Mouse (Mus musculus): ENCODE data around the gene Gpr152. TPM values are rescaled to one million over a fixed set of nuclear protein-coding genes. Genes with fewer than 3 reads are reported as not detected.

Gene Gpr152
- polyA plus RNA-seq, 1 experiment from 2014 or later, result not detected

DNA sequence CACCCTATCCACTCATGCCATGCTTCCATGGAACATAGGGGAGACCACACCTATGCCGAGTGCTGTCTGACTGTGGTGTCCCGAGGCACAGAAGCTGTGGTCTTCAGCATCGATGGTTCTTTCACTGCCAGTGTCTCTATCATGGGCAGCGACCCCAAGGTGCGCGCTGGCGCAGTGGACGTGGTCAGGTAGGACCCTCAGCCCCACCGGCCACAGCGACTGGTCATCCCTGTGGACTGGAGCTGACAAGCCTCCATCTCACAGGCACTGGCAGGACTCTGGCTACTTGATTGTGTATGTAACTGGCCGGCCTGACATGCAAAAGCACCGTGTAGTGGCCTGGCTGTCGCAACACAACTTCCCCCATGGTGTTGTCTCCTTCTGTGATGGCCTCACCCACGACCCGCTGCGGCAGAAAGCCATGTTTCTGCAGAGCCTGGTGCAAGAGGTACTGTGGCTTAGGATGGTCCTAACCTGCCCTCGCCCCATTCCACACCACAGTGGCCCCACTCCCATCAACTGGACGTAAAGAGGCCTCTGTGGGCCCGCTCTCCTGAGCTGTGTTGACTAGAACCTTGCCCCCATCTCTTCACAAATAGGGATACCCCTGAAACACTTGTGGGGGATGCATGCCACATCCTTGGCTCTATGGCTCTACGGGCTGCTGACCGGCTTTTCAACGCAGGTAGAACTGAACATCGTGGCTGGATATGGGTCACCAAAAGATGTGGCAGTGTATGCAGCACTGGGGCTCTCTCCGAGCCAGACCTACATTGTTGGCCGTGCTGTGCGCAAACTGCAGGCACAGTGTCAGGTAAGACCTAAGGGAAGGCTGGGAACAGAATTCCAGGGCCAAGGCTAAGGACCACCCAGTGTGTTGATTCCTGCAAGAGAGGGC, 27.3 kb upstream of the Gpr152 start:
- H3K27ac ChIP-seq (replicated peaks), result peak overlapping the region; percentile 66; the same call in 1 of the 2 replicates

DNA sequence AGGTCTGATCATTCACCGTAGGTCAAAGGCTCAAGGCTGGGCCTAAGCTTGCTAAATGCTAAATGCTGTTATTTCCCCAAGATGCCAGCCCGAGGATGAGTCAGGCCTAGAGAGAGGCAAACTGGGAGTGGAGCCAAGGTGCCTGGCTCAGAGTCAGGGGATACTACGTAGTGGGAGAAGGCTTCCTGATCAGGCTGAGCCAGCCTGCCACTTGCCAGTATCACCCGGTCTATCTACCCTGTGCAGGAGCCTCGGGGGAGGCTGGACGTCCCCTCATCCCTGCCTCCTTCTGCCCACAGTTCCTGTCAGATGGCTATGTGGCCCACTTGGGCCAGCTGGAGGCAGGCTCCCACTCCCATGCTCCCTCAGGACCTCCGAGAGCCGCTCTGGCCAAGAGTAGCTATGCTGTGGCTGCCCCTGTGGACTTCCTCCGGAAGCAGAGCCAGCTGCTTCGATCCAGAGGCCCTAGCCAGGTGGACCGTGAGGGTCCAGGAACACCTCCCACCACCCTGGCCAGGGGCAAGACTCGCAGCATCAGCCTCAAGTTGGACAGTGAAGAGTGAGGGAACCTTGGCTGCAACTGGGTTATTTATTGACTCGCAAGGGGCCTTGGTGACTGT, 26.3 kb upstream of the Gpr152 start:
- Histone ChIP-seq H3K27me3 (no peaks in the 10 kb centered on the region), H3K4me2 (peak overlapping the region; percentile 56), H3K27ac (replicated peaks) (peak overlapping the region; percentile 66), H3K4me3 (replicated peaks) (peak overlapping the region; percentile 12; the same call in 1 of the 2 replicates), H3K4me1 (replicated peaks) (peaks cover 31% of the 10 kb centered on the region), H3K36me3 (replicated peaks) (peaks cover 62% of the 10 kb centered on the region), H3K9me3 (replicated peaks) (no peaks in the 10 kb centered on the region), H3K9ac (peak overlapping the region; percentile 15)
- peak; percentile 72 for ATAC-seq (ENCODE audit: insufficient read depth)
- WGBS (ENCODE audit: insufficient replicate concordance), result 25% methylated on average over 13 of the region's 13 CpGs

More for the DNA sequence above, 27.3 kb upstream of the Gpr152 start:
- Histone ChIP-seq H3K4me3 (replicated peaks) (no peak overlapping the region), H3K4me1 (replicated peaks) (peaks cover 31% of the 10 kb centered on the region), H3K36me3 (replicated peaks) (peaks cover 54% of the 10 kb centered on the region), H3K9ac (no peak overlapping the region), H3K4me2 (no peak overlapping the region), H3K9me3 (replicated peaks) (no peaks in the 10 kb centered on the region), H3K27me3 (no peaks in the 10 kb centered on the region)
- no peak for ATAC-seq (ENCODE audit: insufficient read depth)
- 85% methylated on average over 26 of the region's 26 CpGs for WGBS (ENCODE audit: insufficient replicate concordance)

DNA sequence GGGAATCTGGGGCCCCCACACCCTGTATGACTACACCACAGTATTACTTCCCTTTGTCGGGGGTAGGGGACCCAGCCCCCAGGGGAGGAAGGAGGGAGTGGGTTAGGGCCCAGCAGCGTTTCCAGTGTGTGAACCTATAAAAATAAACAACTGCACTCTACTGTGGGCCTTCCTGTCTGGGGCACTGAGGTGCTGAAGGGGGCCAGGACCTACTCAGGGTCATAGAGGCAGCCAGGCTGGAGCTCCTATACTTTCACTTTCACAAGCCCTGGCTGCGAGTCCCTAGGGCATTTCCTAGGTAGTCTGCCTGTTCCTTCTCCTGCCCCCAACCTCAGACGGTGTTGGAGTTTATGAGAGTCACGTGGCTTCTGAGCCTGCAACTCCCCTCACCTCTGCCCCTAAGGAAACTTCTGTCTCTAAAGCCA, 25.8 kb upstream of the Gpr152 start:
- Histone ChIP-seq H3K4me1 (replicated peaks) (peaks cover 31% of the 10 kb centered on the region), H3K9me3 (replicated peaks) (no peaks in the 10 kb centered on the region), H3K4me3 (replicated peaks) (peak overlapping the region; percentile 12; the same call in 1 of the 2 replicates), H3K9ac (peak overlapping the region; percentile 15), H3K4me2 (peak overlapping the region; percentile 56), H3K36me3 (replicated peaks) (peaks cover 62% of the 10 kb centered on the region), H3K27me3 (no peaks in the 10 kb centered on the region), H3K27ac (replicated peaks) (peak overlapping the region; percentile 66)
- 7% methylated on average over 5 of the region's 5 CpGs for WGBS (ENCODE audit: insufficient replicate concordance)
- peak; percentile 19; the same call in 1 of the 2 replicates for ATAC-seq (ENCODE audit: insufficient read depth)

DNA sequence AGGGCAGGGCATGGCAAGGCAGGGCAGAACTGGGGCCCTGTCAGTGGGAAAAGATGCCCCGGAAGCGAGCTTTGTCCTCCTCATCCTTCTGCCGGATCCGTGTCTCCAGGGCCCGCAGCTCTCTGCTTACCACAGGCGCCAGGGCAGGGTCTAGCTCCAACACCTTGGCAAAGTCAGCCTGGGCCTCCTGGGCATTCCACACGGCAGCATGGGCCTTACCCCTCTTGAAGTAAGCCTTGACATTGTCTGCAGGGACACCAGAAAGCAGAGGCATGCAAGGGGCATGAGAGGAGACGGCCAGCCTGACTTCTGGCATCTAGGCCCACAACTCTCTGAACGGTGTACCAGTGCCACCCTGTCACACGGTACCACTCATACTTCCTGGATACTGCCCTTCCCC, 25.0 kb upstream of the Gpr152 start:
- peak overlapping the region; percentile 66; the same call in 1 of the 2 replicates for H3K27ac ChIP-seq (replicated peaks)
- H3K4me3 ChIP-seq (replicated peaks), result no peak overlapping the region
- 83% methylated on average over 10 of the region's 10 CpGs for WGBS (ENCODE audit: insufficient replicate concordance)
- peaks cover 34% of the 10 kb centered on the region for H3K4me1 ChIP-seq (replicated peaks)
- H3K9me3 ChIP-seq (replicated peaks), result no peaks in the 10 kb centered on the region
- H3K4me2 ChIP-seq, result no peak overlapping the region
- no peak overlapping the region for H3K9ac ChIP-seq
- peaks cover 62% of the 10 kb centered on the region for H3K36me3 ChIP-seq (replicated peaks)
- no peak for ATAC-seq (ENCODE audit: insufficient read depth)
- no peaks in the 10 kb centered on the region for H3K27me3 ChIP-seq

DNA sequence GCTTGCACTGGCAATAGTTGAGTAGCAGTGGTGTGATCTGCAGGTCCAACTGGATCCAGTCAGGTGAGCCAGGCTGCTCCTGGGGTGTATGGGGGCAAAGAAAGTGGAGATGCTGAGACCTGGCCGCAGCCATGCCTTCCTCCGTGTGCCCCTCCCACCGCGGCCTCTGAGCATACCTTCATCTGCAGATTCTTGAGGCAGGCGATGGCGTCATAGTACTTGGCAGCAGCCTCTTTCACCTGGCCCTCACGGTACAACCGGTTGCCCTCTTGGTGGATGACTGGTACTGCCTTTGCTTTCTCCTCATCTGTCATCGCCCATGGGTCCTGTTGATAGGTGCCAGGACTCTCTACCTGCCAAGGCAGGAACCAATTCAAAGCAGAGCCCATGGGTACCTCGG, 24.4 kb upstream of the Gpr152 start:
- no peak overlapping the region for H3K9ac ChIP-seq
- H3K9me3 ChIP-seq (replicated peaks), result no peaks in the 10 kb centered on the region
- no peak overlapping the region for H3K4me3 ChIP-seq (replicated peaks)
- peaks cover 62% of the 10 kb centered on the region for H3K36me3 ChIP-seq (replicated peaks)
- peaks cover 40% of the 10 kb centered on the region for H3K4me1 ChIP-seq (replicated peaks)
- no peak overlapping the region for H3K27ac ChIP-seq (replicated peaks)
- no peak for ATAC-seq (ENCODE audit: insufficient read depth)
- H3K4me2 ChIP-seq, result no peak overlapping the region
- WGBS (ENCODE audit: insufficient replicate concordance), result 81% methylated on average over 10 of the region's 10 CpGs
- H3K27me3 ChIP-seq, result no peaks in the 10 kb centered on the region

DNA sequence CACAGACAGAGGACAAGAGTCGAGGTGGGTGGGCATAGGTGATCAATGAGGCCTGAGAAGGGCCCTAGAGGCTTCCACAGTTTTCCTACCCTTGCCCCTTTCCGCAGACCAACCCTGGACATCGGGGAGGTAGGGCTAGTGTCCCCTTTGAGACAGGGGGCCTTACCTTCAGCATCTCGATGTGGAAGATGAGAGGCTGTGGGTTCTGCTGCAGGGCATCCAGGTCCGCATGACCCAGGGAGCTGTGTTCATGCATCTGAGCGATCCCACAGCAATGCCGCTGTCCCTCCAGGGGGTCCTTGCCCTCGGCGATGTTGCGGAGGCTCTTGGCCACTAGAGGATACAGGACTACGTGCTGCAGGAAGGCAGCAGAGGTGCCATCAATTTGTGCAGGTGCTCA, 23.8 kb upstream of the Gpr152 start:
- H3K4me1 ChIP-seq (replicated peaks), result peaks cover 46% of the 10 kb centered on the region
- no peak overlapping the region for H3K4me2 ChIP-seq
- WGBS (ENCODE audit: insufficient replicate concordance), result 84% methylated on average over 11 of the region's 11 CpGs
- no peak overlapping the region for H3K4me3 ChIP-seq (replicated peaks)
- no peak for ATAC-seq (ENCODE audit: insufficient read depth)
- H3K9me3 ChIP-seq (replicated peaks), result no peaks in the 10 kb centered on the region
- no peaks in the 10 kb centered on the region for H3K27me3 ChIP-seq
- H3K27ac ChIP-seq (replicated peaks), result no peak overlapping the region
- H3K36me3 ChIP-seq (replicated peaks), result peaks cover 62% of the 10 kb centered on the region
- H3K9ac ChIP-seq, result no peak overlapping the region

DNA sequence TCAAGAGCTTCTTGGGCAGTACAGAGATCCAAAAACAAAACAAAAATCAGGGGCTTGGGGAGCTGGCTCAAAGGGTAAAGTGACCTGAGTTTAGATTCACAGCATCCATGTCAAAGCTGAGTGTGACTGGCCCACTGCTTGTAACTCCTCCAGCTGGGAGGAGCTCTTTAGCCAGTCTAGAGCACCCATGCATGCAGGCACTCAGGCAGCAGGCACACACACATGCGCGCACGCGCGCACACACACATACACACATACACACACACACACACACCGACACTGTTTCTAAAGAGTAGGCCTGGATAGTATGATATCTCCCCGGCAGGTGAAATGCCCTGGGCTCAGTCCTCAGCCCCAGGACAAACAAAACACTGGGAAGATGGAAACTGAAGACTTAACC, 22.6 kb upstream of the Gpr152 start:
- no peak overlapping the region for H3K4me2 ChIP-seq
- no peak overlapping the region for H3K9ac ChIP-seq
- H3K36me3 ChIP-seq (replicated peaks), result peaks cover 57% of the 10 kb centered on the region
- H3K4me3 ChIP-seq (replicated peaks), result no peak overlapping the region
- 92% methylated on average over 7 of the region's 7 CpGs for WGBS (ENCODE audit: insufficient replicate concordance)
- no peak for ATAC-seq (ENCODE audit: insufficient read depth)
- H3K27me3 ChIP-seq, result no peaks in the 10 kb centered on the region
- H3K27ac ChIP-seq (replicated peaks), result no peak overlapping the region
- H3K9me3 ChIP-seq (replicated peaks), result no peaks in the 10 kb centered on the region
- H3K4me1 ChIP-seq (replicated peaks), result peaks cover 53% of the 10 kb centered on the region

DNA sequence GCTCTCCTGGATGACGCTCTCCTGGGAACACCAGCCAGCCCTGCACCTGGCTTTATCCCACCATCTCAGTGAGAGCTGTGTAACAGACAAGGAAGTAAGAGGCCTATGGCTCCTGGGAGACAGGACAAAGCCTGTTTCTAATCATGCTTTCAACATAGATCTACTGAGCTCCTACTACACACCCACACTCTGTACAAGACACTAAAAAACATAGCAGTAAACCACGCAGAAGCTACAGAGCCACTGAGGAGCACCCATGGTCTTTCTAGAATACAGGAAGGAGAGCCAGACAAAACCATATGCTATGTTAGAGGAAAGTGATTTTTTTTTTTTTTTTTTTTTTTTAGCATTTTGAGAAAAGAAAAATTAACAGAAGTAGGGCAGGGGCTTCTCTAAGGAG, 21.2 kb upstream of the Gpr152 start:
- Histone ChIP-seq H3K27ac (replicated peaks) (no peak overlapping the region), H3K27me3 (no peaks in the 10 kb centered on the region), H3K4me2 (no peak overlapping the region), H3K4me3 (replicated peaks) (no peak overlapping the region), H3K9me3 (replicated peaks) (no peaks in the 10 kb centered on the region), H3K9ac (no peak overlapping the region), H3K4me1 (replicated peaks) (peaks cover 53% of the 10 kb centered on the region), H3K36me3 (replicated peaks) (peaks cover 45% of the 10 kb centered on the region)
- no peak for ATAC-seq (ENCODE audit: insufficient read depth)
- WGBS (ENCODE audit: insufficient replicate concordance), result 77% methylated on average over 2 of the region's 2 CpGs

DNA sequence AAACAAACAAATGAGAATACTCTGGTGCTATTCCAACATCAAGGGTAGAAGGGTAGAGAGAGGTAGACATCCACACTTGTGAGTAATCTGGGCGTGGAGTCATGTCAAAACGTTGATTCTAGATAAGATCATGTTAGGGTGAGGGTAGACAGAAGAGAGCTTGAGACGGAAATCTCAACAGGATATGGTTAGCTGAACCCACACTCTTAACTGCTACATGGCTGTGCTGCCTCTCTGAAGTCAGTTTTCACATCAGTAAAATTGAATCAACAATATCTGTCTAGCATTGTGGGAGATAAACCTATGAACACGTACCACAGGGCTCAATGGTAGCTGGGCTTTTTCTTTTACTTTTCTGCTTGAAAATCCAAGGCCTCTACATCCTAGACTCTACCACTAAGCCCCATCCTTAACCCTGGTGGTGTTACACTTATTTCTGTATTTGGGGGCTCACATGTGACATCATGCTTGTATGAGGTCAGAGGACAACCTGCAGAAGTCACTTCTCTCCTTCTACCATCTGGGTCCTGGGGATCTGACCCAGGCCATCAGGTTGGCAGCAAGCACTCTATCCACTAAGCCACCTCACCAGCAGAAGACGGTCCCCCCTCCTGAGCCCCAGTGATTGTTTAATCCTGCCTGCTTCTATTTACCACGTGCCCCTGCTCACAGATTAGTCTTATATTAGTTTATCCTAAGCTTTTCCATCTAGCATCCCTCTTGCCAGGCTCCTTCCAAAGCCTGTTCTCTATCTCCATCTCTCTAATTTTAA, 19.7 kb upstream of the Gpr152 start:
- no peak for ATAC-seq (ENCODE audit: insufficient read depth)
- Histone ChIP-seq H3K4me2 (peak overlapping the region; percentile 80; the same call in 1 of the 2 replicates), H3K4me1 (replicated peaks) (peaks cover 55% of the 10 kb centered on the region), H3K4me3 (replicated peaks) (no peak overlapping the region), H3K27ac (replicated peaks) (no peak overlapping the region), H3K9me3 (replicated peaks) (no peaks in the 10 kb centered on the region), H3K9ac (no peak overlapping the region), H3K36me3 (replicated peaks) (peaks cover 33% of the 10 kb centered on the region), H3K27me3 (no peaks in the 10 kb centered on the region)
- 56% methylated on average over 6 of the region's 6 CpGs for WGBS (ENCODE audit: insufficient replicate concordance)

DNA sequence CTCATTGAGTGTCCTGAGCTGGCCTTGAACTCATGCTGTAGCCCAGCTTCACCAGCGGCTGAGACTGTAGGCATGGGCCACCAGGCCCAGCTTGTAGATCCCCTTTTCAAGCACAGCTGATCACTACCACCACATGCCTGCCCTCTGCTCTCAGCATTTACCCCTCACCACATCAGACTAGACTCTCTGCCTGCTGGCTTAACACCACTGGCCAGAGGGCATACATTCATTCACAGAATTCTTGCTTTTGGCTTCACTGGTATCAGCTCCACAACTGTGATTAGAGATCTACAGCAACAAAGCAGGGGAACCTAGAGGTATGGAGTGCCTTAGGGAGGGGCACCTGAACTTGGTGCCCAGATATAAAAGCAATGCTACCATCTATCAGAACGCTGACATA, 19.1 kb upstream of the Gpr152 start:
- 86% methylated on average over 2 of the region's 2 CpGs for WGBS (ENCODE audit: insufficient replicate concordance)
- Histone ChIP-seq H3K4me1 (replicated peaks) (peaks cover 60% of the 10 kb centered on the region), H3K9me3 (replicated peaks) (no peaks in the 10 kb centered on the region), H3K27ac (replicated peaks) (no peak overlapping the region), H3K36me3 (replicated peaks) (peaks cover 27% of the 10 kb centered on the region), H3K27me3 (no peaks in the 10 kb centered on the region), H3K4me3 (replicated peaks) (no peak overlapping the region), H3K9ac (no peak overlapping the region), H3K4me2 (peak overlapping the region; percentile 80)
- no peak for ATAC-seq (ENCODE audit: insufficient read depth)

All from liver, embryonic 15.5 days (tissue).